Mouse (Mus musculus): ENCODE measurements around the gene Cst12. TPM values are rescaled to one million over a fixed set of nuclear protein-coding genes. Genes with fewer than 3 reads are reported as not detected.

The Cst12 gene
- polyA plus RNA-seq, 1 experiment, result not detected

GRCm38 (mm10) chr2:148798485-148798884 is 9.3 kb downstream of the Cst12 start, which contains the start of gene Cst8:
Gene Cst8, plus strand, starts transcription at chr2:148798785.
- H3K36me3 ChIP-seq (ENCODE audit: control insufficient read depth, insufficient read depth), result no peaks in the 10 kb centered on the region
- H3K4me2 ChIP-seq (ENCODE audit: low read depth), result no peak within 1 kb of the TSS
- H3ac ChIP-seq (ENCODE audit: control insufficient read depth, insufficient read length), result no peak within 1 kb of the TSS
- no peak within 1 kb of the TSS for H3K4me3 ChIP-seq
- H3K79me2 ChIP-seq (ENCODE audit: control insufficient read depth, insufficient read depth), result no peaks in the 10 kb centered on the region
- no peaks in the 10 kb centered on the region for H3K27me3 ChIP-seq (ENCODE audit: control insufficient read depth, insufficient read depth, insufficient read length)
- no peak for TF ChIP-seq POLR2AphosphoS2 (IDR thresholded peaks at IDR 0.05; ENCODE audit: insufficient read length, low read depth)
- no peak for TF ChIP-seq CEBPB (IDR thresholded peaks at IDR 0.05; ENCODE audit: insufficient read depth, poor library complexity, severe bottlenecking)
- no peak for TF ChIP-seq TCF12 (IDR thresholded peaks at IDR 0.05; ENCODE audit: insufficient read depth, poor library complexity, severe bottlenecking)
- TF ChIP-seq MAX (IDR thresholded peaks at IDR 0.05; ENCODE audit: low read depth), result no peak
- no peak for TF ChIP-seq E2F4 (IDR thresholded peaks at IDR 0.05; ENCODE audit: insufficient read depth)
- no peak for TF ChIP-seq POLR2A (IDR thresholded peaks at IDR 0.05; ENCODE audit: insufficient read length, low read depth)
- no peak for TF ChIP-seq MYOD1 (IDR thresholded peaks at IDR 0.05; ENCODE audit: control insufficient read depth in 1 of 3, insufficient read length in 2 of 3, low read depth in 2 of 3)
- no peak for TF ChIP-seq MYOG (IDR thresholded peaks at IDR 0.05; ENCODE audit: control insufficient read depth in 1 of 3, insufficient read depth in 1 of 3, insufficient read length in 2 of 3, low read depth in 2 of 3)
- TF ChIP-seq SRF (IDR thresholded peaks at IDR 0.05; ENCODE audit: control insufficient read depth, insufficient read length, low read depth), result no peak
- TF ChIP-seq REST (IDR thresholded peaks at IDR 0.05; ENCODE audit: insufficient read depth, insufficient read length), result no peak
- TF ChIP-seq USF1 (IDR thresholded peaks at IDR 0.05; ENCODE audit: low read depth), result no peak
- TF ChIP-seq TCF3 (IDR thresholded peaks at IDR 0.05; ENCODE audit: insufficient read length, low read depth), result no peak

DNA sequence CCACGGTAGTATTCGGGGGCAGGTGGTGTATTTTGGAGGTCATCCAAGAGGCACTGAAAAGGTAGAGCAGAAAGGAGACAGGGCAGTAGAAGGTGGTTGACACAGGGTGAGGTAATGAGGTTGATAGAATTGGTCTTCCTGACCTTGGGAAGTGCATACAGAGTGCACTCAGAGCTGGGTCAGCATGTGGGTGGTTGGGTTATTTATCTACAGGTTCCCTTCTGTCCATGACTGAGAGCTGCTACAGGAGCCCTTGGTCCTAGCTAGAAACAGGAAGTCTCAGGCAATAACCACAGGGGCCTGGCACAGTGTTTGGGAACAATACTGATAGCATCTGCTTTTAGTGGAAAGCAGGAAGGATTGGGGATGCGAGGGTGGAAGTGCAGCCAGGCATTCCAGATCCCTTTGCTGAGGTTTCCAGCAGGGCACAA is 12.3 kb downstream of the Cst12 start:
- TF ChIP-seq POLR2A (IDR thresholded peaks at IDR 0.05; ENCODE audit: insufficient read length, low read depth) (no peak), POLR2AphosphoS2 (IDR thresholded peaks at IDR 0.05; ENCODE audit: insufficient read length, low read depth) (no peak), SRF (IDR thresholded peaks at IDR 0.05; ENCODE audit: control insufficient read depth, insufficient read length, low read depth) (no peak), E2F4 (IDR thresholded peaks at IDR 0.05; ENCODE audit: insufficient read depth) (no peak)
- Histone ChIP-seq H3K4me2 (ENCODE audit: low read depth) (no peak overlapping the region), H3K36me3 (ENCODE audit: control insufficient read depth, insufficient read depth) (no peaks in the 10 kb centered on the region), H3K27me3 (ENCODE audit: control insufficient read depth, insufficient read depth, insufficient read length) (no peaks in the 10 kb centered on the region), H3K4me3 (no peak overlapping the region), H3ac (ENCODE audit: control insufficient read depth, insufficient read length) (no peak overlapping the region), H3K79me2 (ENCODE audit: control insufficient read depth, insufficient read depth) (no peaks in the 10 kb centered on the region)

- Histone ChIP-seq H3K4me3 (no peak overlapping the region), H3K4me2 (ENCODE audit: low read depth) (no peak overlapping the region), H3K27me3 (ENCODE audit: control insufficient read depth, insufficient read depth, insufficient read length) (no peaks in the 10 kb centered on the region), H3K36me3 (ENCODE audit: control insufficient read depth, insufficient read depth) (no peaks in the 10 kb centered on the region), H3K79me2 (ENCODE audit: control insufficient read depth, insufficient read depth) (no peaks in the 10 kb centered on the region), H3ac (ENCODE audit: control insufficient read depth, insufficient read length) (no peak overlapping the region)
- no peak for TF ChIP-seq MAX (IDR thresholded peaks at IDR 0.05; ENCODE audit: low read depth)
- no peak for TF ChIP-seq USF1 (IDR thresholded peaks at IDR 0.05; ENCODE audit: low read depth)
- no peak for TF ChIP-seq REST (IDR thresholded peaks at IDR 0.05; ENCODE audit: insufficient read depth, insufficient read length)
- TF ChIP-seq E2F4 (IDR thresholded peaks at IDR 0.05; ENCODE audit: insufficient read depth), result no peak
- TF ChIP-seq TCF3 (IDR thresholded peaks at IDR 0.05; ENCODE audit: insufficient read length, low read depth), result no peak
- no peak for TF ChIP-seq MYOG (IDR thresholded peaks at IDR 0.05; ENCODE audit: control insufficient read depth in 1 of 3, insufficient read depth in 1 of 3, insufficient read length in 2 of 3, low read depth in 2 of 3)
- no peak for TF ChIP-seq TCF12 (IDR thresholded peaks at IDR 0.05; ENCODE audit: insufficient read depth, poor library complexity, severe bottlenecking)
- TF ChIP-seq CEBPB (IDR thresholded peaks at IDR 0.05; ENCODE audit: insufficient read depth, poor library complexity, severe bottlenecking), result no peak
These were observed 17.5 kb downstream of the Cst12 start for GRCm38 (mm10) chr2:148806696-148807095.

- no peaks in the 10 kb centered on the region for H3K36me3 ChIP-seq (ENCODE audit: control insufficient read depth, insufficient read depth)
- TF ChIP-seq MYOD1 (IDR thresholded peaks at IDR 0.05; ENCODE audit: control insufficient read depth in 1 of 3, insufficient read length in 2 of 3, low read depth in 2 of 3) (no peak), TCF12 (IDR thresholded peaks at IDR 0.05; ENCODE audit: insufficient read depth, poor library complexity, severe bottlenecking) (no peak), TCF3 (IDR thresholded peaks at IDR 0.05; ENCODE audit: insufficient read length, low read depth) (no peak), REST (IDR thresholded peaks at IDR 0.05; ENCODE audit: insufficient read depth, insufficient read length) (no peak), USF1 (IDR thresholded peaks at IDR 0.05; ENCODE audit: low read depth) (no peak), MAX (IDR thresholded peaks at IDR 0.05; ENCODE audit: low read depth) (no peak), E2F4 (IDR thresholded peaks at IDR 0.05; ENCODE audit: insufficient read depth) (no peak), SRF (IDR thresholded peaks at IDR 0.05; ENCODE audit: control insufficient read depth, insufficient read length, low read depth) (no peak), POLR2A (IDR thresholded peaks at IDR 0.05; ENCODE audit: insufficient read length, low read depth) (no peak), MYOG (IDR thresholded peaks at IDR 0.05; ENCODE audit: control insufficient read depth in 1 of 3, insufficient read depth in 1 of 3, insufficient read length in 2 of 3, low read depth in 2 of 3) (no peak), CEBPB (IDR thresholded peaks at IDR 0.05; ENCODE audit: insufficient read depth, poor library complexity, severe bottlenecking) (no peak), POLR2AphosphoS2 (IDR thresholded peaks at IDR 0.05; ENCODE audit: insufficient read length, low read depth) (no peak)
- no peak within 1 kb of the TSS for H3ac ChIP-seq (ENCODE audit: control insufficient read depth, insufficient read length)
- no peak within 1 kb of the TSS for H3K4me3 ChIP-seq
- H3K4me2 ChIP-seq (ENCODE audit: low read depth), result no peak within 1 kb of the TSS
- H3K27me3 ChIP-seq (ENCODE audit: control insufficient read depth, insufficient read depth, insufficient read length), result no peaks in the 10 kb centered on the region
- no peaks in the 10 kb centered on the region for H3K79me2 ChIP-seq (ENCODE audit: control insufficient read depth, insufficient read depth)
These were observed 30.7 kb downstream of the Cst12 start, which contains the start of gene Cst13 for GRCm38 (mm10) chr2:148819909-148820308. Gene Cst13, plus strand, starts transcription at chr2:148820081.

GRCm38 (mm10) chr2:148825986-148826385 is 36.8 kb downstream of the Cst12 start:
- no peak overlapping the region for H3K4me3 ChIP-seq
- H3K27me3 ChIP-seq (ENCODE audit: control insufficient read depth, insufficient read depth, insufficient read length), result no peaks in the 10 kb centered on the region
- TF ChIP-seq REST (IDR thresholded peaks at IDR 0.05; ENCODE audit: insufficient read depth, insufficient read length), result no peak
- TF ChIP-seq TCF12 (IDR thresholded peaks at IDR 0.05; ENCODE audit: insufficient read depth, poor library complexity, severe bottlenecking), result no peak
- no peak for TF ChIP-seq CEBPB (IDR thresholded peaks at IDR 0.05; ENCODE audit: insufficient read depth, poor library complexity, severe bottlenecking)
- TF ChIP-seq SRF (IDR thresholded peaks at IDR 0.05; ENCODE audit: control insufficient read depth, insufficient read length, low read depth), result no peak
- TF ChIP-seq USF1 (IDR thresholded peaks at IDR 0.05; ENCODE audit: low read depth), result no peak
- no peak for TF ChIP-seq MAX (IDR thresholded peaks at IDR 0.05; ENCODE audit: low read depth)
- no peak for TF ChIP-seq MYOG (IDR thresholded peaks at IDR 0.05; ENCODE audit: control insufficient read depth in 1 of 3, insufficient read depth in 1 of 3, insufficient read length in 2 of 3, low read depth in 2 of 3)
- no peaks in the 10 kb centered on the region for H3K79me2 ChIP-seq (ENCODE audit: control insufficient read depth, insufficient read depth)
- no peaks in the 10 kb centered on the region for H3K36me3 ChIP-seq (ENCODE audit: control insufficient read depth, insufficient read depth)
- no peak overlapping the region for H3K4me2 ChIP-seq (ENCODE audit: low read depth)
- no peak overlapping the region for H3ac ChIP-seq (ENCODE audit: control insufficient read depth, insufficient read length)
